Mouse (Mus musculus) urinary bladder, postnatal 10 days (tissue): Measurements from ENCODE around the gene Snx29.
"Not testable (repeated sequence)": the region's sequence is repeated elsewhere in the genome, so short reads cannot be mapped to it uniquely, and the experiment has no call there.

Source experiments
- DNase-seq: peaks from one replicate; pipeline ENCODE4 v3.0.0; 2022; ENCODE audit warnings: low spot score

Gene Snx29

GRCm38 (mm10) chr16:11537663-11538062, 215.0 kb downstream of the Snx29 start:
- DNase-seq = no peak

DNA sequence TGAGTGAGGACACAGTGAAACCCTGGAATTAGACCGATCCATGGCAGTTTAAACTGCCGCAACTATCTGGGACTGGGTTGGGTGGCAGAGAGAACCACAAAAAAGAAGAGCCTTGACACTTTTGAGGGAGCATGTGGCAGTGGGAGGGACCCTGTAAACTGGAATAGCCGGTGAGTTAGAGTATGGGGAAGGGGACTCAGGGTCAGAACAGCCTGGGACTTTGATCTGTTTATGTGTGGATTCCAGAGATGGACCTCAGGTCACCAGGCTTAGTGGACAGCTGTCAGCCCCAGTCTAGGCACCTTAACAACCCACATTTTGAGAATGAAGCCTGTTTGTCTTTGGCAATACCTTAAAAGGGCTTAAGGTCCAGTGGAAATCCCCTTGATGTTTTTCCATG, 215.5 kb downstream of the Snx29 start:
- DNase-seq = no peak

- DNase-seq = no peak
These were observed 218.3 kb downstream of the Snx29 start for GRCm38 (mm10) chr16:11540961-11541360.

GRCm38 (mm10) chr16:11541769-11542168, 219.1 kb downstream of the Snx29 start:
- DNase-seq = no peak

DNA sequence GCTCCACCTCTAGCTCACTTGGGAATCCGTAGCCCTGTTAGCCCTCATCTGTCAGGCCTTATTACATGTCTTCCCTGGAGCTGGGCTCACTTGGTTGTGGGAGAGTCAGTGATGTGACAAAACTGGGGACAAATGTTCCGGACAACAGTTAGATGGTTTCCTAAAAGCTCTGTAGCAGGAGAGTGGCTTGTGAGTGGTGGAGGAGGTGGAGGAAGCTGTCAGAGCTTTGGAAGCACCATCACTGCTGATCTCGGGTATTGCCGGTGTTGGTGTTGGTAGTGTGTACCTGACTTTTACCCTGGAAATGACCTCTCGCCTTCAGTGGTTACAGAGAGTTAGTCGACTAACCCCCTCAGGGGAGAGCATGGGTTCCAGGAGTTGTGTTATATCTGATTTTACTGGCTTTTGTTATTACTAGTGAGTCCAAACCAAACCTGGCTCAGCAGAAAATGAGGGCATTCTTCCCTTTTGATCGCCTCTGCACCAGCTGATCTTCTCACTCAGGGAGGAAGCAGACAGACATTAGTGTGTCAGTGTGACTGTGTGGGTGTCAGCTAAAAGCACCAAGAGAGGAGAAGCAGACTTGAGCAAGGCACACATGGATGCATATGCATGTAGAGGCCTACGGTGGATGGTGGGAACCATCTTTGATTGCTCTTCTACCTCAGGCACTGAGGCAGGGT, 227.5 kb downstream of the Snx29 start:
- no peak for DNase-seq

DNA sequence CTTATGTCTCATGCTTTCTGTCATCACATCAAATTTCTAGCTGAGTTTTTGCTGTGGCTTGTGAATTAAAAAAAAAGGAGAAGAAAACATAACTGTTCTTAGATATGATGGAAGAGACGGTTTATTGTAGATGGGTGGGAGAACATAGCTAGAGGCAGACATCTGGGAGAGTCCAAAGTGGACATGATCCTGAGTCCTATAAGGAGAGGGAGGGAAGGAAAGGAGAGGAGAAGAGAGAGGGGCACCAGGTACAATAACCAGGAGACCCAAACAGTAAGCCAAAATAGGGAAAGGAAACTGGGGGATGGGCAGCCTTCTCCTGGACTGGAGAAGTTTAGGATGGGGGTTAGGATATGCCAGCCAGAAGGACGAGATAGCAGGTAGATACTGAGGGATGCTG, 239.0 kb downstream of the Snx29 start:
- DNase-seq = no peak

DNA sequence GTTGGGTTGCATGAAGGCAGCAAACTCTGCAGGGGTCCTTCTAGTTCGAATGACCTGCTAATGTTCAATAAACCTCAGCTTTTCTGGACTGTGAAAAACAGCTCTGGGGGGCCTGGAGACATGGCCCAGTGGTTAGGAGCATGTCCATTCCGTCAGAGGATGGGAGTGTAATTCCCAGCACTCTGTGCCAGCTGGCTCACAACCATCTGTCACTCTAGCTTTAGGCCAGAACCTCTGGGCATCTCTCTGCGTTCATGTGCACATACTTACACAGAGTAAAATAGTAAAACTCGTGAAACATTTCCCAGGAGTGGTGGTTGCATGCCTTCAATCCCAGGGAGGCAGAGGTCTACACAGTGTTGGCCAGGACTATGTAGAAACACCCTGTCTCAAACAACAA, 241.1 kb downstream of the Snx29 start:
- DNase-seq = no peak

DNA sequence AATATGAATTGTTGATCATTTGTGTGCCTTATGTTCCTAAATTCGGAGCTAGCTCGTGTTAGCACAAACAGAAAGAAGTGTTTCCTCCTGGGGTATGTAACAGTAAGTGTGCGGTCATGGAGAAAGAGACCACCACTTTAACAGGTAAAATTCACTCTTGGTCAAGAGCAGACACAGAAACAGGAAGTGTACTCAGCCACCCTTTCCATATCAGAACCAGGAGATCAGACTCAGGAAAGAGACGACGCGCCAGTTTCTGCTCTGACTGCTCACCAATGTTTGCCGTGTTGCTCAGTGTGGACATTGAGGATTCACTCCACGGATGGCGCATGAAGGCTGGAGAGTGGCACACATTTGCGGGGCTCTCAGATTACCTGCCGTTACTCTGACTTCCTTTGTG, 242.4 kb downstream of the Snx29 start:
- no peak for DNase-seq

- no peak for DNase-seq
These were observed 244.9 kb downstream of the Snx29 start for GRCm38 (mm10) chr16:11567594-11567993.

- no peak for DNase-seq
These were observed 245.4 kb downstream of the Snx29 start for GRCm38 (mm10) chr16:11568095-11568494.

- DNase-seq = no peak
These were observed 245.9 kb downstream of the Snx29 start for GRCm38 (mm10) chr16:11568601-11569000.

DNA sequence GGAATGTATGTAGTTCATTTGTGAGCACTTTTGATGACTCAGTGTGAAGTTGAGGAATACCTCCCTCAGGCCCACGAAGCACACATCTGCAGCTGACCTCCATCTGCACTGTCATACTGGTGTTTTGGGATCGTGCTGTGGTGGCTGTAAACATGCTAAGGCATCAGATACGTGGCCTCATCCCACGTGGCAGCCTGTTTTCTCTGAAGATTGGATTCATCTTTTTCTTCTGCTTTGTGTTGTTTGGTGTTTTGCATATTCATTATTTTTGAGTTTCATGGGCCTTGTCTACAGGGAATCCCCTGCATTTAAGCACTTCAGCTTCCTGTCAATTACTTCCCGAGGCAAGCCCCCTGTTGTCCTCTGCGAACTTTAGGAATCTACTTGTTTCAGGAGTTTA, 246.4 kb downstream of the Snx29 start:
- DNase-seq = no peak

GRCm38 (mm10) chr16:11570072-11570471, 247.4 kb downstream of the Snx29 start:
- DNase-seq = no peak

GRCm38 (mm10) chr16:11574517-11574916, 251.8 kb downstream of the Snx29 start:
- DNase-seq = no peak

DNA sequence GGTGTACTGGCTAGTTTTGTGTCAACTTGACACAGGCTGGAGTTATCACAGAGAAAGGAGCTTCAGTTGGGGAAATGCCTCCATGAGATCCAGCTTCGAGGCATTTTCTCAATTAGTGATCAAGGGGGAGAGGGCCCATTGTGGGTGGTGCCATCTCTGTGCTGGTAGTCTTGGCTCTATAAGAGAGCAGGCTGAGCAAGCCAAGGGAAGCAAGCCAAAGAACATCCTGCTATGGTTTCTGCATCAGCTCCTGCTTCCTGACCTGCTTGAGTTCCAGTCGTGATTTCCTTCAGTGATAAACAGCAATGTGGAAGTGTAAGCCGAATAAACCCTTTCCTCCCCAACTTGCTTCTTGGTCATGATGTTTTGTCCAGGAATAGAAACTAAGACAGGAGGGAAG, 253.0 kb downstream of the Snx29 start:
- DNase-seq = not testable (repeated sequence)

DNA sequence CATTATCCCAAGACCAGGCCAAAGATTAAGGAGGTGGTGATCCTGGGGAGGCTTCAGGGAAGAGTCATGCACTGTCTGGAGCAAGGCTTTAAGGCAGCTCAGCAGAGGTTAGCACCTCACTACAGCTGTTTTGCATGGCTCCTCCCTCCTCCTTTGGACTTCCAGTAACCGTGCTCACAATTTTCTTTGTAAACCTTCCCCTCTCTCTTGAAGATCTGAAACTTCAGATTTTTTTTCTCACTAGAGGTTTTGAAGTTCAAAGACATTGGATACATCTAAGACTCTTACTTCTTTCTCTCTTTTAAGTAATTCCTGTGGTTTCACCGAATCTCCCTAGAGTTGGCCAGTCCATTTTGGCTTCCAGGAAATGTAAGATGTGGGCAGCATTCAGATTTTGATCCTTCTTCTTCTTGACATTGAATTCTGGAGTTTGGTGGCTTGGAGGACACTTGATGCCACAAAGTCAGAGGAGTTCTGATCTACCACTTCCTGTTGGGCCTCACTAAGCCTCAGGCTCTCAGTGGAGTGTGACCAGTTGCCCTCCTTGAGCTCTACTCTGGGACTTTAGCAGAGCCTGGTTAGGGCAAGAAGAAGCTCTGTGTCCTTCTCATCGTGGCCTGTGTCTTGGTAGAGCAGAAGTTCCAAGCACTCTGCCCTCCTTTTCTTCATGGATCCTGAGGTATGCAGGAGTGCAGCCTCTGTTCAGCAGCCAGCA, 255.0 kb downstream of the Snx29 start:
- DNase-seq = no peak

DNA sequence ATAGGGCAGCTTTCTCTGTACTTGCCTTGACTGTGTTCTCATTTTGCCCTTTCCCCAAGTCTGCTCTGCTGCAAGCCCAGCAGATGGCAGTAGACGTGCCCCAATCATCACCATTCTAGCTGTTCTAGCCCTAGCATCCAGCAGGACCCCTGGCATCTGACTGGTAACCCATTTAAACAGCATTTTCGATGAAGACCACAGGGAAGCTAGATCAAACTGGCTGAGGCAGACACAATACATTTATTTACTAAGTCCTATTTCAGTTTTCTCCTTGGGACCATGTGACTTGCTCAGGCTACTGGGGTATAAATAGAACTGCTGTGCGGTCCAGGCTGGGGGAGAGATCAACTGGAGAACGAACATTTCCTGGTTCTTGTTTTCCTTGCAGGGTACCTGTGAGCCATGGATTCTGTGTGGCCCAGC, 257.0 kb downstream of the Snx29 start:
- DNase-seq = no peak

DNA sequence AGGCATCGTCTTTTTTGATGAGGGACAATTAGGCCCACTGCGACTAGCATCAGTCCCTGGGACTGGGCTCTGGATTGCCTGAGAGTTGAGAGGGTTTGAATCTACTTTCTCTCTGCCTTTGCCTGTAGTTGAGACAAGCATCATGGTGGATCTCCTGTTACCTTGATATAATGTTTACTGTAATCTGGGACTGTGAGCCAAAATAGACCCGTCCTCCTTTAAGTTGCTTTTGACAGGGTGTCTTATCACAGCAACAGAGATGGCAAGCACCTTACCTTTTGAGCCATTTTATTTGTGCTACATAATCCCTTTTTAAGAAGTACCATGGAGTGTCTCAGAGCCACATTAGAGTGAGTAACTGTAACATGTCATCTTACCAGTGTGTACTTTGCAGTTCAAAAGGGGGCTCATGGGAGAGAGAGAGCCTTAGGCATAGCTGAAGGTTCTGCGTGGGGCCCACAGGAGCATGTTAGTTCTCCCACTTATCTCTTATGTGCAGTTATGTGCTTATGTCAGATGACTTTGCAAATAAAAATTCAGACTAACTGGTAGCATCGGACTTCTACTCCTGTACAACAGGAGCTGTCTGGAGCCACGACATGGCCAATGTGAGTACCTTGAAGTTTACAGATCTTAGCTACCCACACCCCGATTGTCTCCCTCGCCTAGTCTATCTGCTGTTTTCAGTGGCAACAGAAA, 261.4 kb downstream of the Snx29 start:
- no peak for DNase-seq

- no peak for DNase-seq
These were observed 266.0 kb downstream of the Snx29 start for GRCm38 (mm10) chr16:11588689-11589088.

- no peak for DNase-seq
These were observed 266.6 kb downstream of the Snx29 start for GRCm38 (mm10) chr16:11589336-11589735.

- no peak for DNase-seq
These were observed 267.3 kb downstream of the Snx29 start for GRCm38 (mm10) chr16:11589782-11590695.

- DNase-seq = no peak
These were observed 273.9 kb downstream of the Snx29 start for GRCm38 (mm10) chr16:11596599-11596998.
